Mouse (Mus musculus): ENCODE results near the gene H2al1m.
A peak's percentile ranks its signal among the peaks of the same experiment; 100 is the strongest.
"Not testable (repeated sequence)": the region's sequence is repeated elsewhere in the genome, so short reads cannot be mapped to it uniquely, and the experiment has no call there.

H2al1m gene

DNA sequence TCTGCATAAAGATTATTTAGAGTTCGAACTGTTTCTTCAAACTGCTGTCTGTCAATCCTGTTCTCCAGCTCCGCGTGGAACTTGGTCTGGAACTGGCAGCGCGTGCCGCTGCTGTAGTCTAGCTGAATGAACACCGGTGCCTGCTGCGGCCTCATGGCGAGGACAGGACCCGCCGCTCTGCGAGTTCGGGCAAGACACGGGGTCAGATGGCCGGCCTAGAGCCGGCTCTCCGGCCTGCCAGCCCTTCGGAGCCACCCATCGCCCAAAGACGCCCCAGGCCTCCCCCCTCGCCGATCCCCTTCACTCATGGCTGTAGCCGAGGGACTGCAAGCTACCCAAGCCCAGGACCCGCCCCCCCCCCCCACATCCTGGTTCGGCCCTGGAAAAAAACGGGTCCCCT, 44.4 kb downstream of the H2al1m start:
- DNase-seq (ENCODE audit: low spot score in 2 of 2) = not testable (repeated sequence)

- DNase-seq (ENCODE audit: low spot score in 2 of 2) = not testable (repeated sequence)
These were observed 48.9 kb downstream of the H2al1m start for GRCm38 (mm10) chrX:9332366-9332962.

- peak; percentile 21 to 60 for DNase-seq (ENCODE audit: low spot score in 2 of 2)
These were observed 49.5 kb downstream of the H2al1m start for GRCm38 (mm10) chrX:9333035-9333434.
